Mouse (Mus musculus) spleen, embryonic (tissue): ENCODE measurements around the gene Cracr2b.

Experiments
- CTCF ChIA-PET: fragments of 350-600 bp; sonication (Branson Sonifier 250); formaldehyde crosslinking; loops from one replicate; lab custom pipeline; 2022; lab: Charles Lee

The Cracr2b gene

DNA sequence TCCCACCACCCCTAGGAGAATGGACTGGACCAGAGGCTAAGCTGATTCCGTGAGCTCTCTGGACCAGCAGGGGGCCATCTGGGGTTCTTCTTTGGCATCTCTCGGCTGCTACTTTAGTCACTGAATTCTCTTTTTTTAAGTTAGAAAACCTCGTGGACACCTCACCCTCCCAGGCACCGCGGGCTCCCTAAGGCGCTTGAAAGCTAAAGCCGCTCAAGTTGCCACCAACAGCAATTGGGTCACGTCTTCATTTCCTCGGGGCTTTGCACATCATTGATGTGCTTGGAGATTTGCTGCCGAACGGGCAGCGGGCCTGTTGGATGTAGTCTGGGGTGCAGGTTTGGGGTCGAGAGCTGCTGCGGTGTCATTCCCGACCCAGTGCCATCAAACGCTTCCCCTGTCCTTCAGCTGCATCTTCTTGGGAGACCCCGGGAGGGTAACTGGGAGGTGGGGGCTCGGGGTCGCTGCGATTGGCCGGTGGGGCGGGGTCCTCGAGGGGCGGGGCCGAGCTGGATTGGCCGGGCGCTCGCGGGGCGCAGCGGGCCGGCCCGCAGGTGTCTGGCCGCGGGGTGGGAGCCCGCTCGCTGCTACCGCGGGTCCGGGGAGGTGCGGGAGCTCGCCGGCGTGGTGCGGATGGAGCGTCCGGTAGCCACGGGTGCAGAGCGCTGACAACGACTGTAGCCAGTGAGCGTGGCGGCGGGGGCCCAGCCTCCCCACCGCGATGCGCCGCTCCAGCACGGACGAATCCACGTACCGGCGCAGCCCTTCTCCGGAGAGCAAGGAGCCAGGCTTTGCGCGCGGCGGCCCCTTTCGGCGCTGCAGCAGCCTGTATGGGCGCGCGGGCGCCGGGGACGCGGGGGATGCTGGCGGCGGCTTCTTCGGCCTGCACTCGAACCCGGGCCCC, 20.9 kb downstream of the Cracr2b start:
- CTCF ChIA-PET, result interaction anchor here (0.8 to 1.1 kb wide), 2 partner anchors 46 to 439 kb away, joined by 3 read pairs; no protein-coding TSS in a partner anchor

DNA sequence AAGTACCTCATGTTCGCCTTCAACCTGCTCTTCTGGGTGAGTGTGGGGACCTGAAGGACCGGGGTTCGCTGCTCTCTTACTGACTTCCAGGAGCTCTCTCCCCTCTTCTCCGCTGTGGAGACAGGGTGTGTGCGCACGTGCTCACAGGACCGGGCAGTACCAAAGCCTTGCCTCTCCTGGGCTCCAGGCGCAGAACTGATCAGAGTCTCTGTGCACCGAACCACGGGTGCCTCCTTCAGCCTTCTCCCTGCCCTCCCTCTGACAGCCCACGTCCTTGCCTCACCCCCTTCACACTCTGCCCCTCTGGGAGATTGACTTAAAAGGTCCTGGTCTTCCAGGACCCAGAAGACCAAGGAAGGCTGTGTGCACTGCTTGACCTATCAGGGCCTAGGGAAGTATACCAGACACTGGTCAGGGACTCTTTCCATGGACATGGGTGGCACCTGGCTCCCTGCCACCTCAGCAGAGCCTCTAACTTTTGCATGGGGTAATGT, 21.7 kb downstream of the Cracr2b start:
- CTCF ChIA-PET, result interaction anchor here (0.6 kb wide), 1 partner anchor 79 kb away, joined by 12 read pairs; no protein-coding TSS in a partner anchor

DNA sequence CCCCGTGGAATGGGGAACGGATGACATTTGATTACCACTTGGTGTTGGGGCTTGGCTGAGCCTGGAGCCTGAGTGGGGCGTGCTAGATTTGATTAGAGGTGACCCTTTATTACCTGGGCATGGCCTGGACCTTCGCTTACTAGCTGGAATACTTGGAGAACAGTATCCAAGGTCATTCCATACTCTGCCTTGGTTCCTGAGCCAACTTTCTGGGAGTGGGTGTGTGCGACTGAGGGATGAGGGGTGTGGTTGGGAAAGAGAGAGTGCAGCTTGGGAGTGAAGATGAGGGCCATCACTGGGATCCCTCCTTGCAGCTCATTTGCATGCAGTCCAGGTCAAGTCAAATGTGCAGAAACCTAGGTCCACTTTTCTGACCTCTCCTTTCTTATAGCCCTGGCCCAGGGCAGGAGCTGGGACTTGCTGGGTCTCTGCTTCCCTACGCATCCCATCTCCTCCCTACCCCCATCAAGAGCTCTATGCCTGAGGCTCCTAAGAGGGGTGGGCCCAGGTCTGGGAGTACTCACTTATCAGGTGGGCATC, 22.3 kb downstream of the Cracr2b start:
- CTCF ChIA-PET, result interaction anchor here (0.6 kb wide), 2 partner anchors 80 to 104 kb away, joined by 4 to 12 read pairs; no protein-coding TSS in a partner anchor

DNA sequence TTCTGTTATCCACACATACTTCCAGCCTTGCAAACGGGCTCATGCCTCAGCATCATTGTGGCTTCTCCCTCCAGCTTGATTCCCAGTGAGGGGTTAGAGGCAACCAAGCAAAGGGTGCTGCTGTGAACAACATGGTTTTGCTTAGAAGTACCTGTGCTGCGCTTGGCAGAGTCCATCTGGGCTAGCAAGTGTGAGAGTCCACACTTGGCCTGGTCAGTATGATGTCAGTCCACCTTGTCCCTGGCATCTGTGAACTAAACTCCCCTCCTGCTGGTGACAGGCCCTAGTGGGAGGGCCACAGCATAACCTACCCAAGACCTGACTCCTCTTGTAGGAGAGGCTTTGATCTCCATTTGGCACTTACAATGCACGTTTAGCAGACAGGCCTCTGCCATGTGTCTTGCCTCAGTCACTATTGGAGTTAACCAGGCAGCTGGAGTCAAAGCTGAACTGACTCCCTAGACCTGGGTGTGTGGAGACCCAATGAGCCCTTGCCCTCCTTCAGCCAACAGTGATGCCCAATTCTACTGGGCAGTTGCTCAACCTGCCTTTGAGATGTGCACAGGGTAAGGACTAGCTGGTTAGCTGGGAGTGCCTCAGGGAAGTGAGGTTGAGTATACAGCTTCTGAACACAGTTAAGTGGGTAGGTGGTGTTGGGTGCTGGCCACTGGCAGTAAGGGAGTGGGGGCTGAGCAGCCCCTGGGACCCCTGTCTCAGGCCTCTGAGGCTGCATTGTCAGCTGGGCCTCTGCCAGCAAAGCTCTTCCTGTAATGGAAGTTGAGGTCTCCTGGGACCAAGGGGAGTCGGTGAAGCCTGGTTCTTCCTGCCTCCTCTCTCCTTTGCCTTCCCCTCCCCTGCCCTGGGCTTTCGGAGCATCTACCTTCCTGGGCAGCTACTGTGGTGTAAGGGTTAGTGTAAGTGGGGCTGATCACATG, 23.6 kb downstream of the Cracr2b start:
- CTCF ChIA-PET, result no interaction called here

DNA sequence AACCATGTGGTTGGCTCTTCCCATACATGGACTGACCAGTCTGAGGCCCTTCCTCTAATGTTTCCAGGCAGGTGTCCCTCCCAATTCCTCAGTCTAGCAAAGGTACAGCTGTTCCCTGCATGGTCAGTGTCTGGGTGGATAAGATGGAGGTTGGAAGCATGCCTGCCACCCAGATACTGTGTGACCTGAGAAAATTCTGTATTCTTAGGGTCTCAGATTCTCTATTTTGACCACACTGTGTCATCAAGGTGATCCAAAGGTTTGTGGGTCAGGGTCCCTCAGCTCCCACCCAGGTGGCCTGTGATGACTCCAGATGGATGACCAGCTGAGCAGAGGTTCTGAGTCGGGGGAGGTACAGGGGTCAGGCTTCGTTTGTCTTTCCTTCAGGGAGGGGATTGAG, 24.3 kb downstream of the Cracr2b start:
- CTCF ChIA-PET, result no interaction called here

DNA sequence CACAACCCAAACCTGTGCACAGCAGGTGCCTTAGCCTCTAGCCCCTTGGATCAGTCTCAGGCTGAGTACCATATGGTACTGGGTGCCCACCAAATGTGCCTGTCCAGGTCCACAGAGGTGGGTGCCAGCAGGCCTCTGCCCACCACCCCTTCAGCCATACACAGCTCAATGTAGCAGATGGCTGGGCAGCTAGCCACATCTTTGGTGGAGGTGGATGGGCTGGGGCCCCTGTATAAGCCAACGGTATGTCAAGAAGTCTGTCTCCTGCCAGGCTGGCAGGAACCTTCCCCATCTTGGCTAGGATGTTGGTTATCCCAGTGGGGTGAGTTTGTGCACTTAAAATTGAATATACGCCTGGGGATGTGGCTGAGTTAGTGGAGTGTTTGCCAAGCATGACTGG, 24.7 kb downstream of the Cracr2b start:
- CTCF ChIA-PET, result no interaction called here

DNA sequence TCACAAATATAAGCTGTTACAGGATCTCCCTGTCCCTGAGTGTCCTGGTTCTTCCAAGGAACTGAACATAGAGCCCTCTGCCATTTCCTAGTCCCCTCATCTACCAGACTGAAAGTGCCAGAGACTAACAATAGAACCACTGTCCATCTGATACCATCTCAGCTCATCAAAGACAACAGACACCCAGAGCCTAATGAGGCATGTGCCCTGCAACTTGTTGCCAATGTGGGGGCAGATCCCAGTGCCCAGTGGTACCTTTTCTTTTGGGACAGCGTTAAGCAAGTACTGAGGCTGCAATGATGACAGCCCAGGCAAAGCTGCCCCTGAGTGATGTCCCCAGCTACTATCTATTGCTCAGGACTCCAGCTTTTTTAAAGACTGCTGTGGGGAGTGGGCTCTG, 25.3 kb downstream of the Cracr2b start:
- CTCF ChIA-PET, result no interaction called here

DNA sequence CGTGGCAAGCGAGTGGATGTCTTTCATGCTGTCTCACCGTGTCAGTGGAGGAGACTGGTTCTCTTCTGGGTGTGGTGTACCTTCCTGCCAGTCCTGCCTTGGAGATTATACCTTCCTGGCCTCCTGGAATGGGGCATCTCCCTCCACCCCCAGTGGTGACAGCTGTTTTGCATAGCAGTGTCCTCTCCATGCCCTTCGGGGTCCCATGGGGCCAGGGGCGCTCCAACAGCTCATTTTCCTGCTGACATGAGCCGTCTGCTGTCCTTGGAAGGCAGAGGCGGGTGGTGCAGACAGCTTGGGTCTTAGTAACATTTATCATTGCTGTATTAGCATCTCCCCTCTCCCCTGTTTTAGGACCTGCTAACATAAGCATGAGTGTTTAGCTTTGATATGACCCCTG, 26.2 kb downstream of the Cracr2b start:
- CTCF ChIA-PET, result interaction anchor here (0.8 kb wide), 1 partner anchor 651 kb away, joined by 4 read pairs; no protein-coding TSS in a partner anchor

DNA sequence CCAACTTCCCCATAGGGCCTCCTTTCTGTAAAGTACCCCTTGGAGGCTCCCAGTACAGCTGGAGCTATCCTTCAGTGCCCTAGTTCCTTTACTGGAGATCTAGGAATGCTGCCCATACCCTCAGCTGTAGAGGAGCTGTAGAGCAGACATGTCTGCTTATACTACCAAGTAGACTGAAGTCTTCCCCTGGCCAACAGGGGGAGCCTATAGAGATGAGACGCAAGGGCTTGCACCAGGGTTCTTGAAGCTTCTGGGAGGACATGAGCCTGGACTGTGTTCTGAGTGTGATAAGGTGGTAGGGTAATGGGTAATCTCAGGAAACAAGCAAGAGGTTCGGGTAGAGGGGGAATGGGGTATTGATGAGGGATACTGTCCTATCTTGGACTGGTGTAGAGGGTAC, 30.3 kb downstream of the Cracr2b start:
- CTCF ChIA-PET, result no interaction called here

DNA sequence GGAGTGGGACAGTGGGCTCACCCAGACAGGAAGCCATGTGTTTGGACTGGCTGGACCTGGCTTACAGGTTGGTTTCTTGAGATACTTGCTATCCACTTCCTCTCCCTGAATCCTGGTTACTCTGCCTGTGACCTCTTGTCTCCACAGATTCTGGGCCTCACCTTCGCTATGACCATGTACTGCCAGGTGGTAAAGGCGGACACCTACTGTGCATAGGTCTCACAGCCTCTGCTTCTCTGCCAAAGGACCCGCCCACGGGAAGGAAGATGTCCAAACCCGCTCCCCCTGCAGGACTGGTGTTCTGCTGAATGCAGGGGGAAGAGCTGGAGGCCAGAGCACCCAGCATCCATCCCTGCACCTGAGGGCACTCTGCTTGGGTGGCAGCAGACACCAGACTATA, 31.8 kb downstream of the Cracr2b start:
- CTCF ChIA-PET, result no interaction called here

DNA sequence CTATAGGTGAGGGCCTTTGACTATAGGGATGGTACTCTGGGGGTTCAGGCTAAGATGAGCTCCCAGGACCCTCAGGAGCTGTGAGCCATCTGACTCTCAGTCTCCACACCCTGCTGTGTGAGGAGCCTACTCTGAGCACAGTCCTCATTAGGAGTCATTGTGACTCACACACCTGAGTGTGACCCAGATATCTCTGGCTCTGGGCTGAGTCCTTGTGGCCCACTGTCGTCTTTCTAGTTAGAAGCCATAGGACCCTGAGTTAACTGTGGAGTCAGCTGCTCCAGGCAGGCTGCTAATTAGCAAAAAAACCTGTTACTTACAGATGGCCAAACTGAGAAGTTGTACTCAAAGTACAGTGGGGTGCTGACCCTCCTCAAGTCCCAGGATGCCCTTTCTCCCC, 32.8 kb downstream of the Cracr2b start:
- CTCF ChIA-PET, result no interaction called here

DNA sequence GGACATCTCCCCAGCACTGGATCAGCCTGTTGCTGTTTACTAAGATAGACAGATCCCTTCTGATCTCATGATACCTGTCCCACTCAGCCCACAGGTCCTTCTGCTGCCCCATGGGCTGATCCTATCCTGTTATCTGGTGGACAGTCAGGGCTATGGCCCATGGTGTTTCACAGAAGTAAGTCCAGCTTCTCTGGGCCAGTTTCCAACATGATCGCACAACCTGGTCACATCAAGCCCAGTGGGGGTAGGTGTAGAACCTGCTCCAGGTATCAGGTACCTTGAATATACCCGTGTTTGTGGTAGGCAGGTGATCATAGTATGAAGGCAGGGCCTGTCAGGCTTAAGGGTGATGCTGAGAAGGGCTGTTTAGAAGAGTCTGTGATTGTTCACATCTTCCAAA, 34.5 kb downstream of the Cracr2b start:
- CTCF ChIA-PET, result no interaction called here

DNA sequence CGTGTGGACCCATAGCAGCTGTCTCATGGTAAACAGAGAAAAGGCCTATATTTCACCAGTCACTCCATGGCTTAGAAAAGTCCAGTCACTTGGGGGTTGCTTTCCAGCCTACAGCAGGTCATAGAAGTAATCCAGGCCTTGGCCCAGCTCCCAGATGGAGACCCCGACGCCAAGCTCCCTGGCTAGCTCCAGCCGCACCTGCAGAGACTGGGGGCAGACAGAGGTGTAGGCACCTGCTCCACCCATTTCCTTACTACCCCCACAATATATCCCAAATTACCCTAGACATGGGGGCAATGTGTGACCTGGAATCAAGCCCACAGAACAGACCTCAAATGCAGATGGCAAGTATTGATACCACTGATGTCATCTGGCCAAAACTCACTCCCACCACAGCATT, 35.0 kb downstream of the Cracr2b start:
- CTCF ChIA-PET, result no interaction called here

DNA sequence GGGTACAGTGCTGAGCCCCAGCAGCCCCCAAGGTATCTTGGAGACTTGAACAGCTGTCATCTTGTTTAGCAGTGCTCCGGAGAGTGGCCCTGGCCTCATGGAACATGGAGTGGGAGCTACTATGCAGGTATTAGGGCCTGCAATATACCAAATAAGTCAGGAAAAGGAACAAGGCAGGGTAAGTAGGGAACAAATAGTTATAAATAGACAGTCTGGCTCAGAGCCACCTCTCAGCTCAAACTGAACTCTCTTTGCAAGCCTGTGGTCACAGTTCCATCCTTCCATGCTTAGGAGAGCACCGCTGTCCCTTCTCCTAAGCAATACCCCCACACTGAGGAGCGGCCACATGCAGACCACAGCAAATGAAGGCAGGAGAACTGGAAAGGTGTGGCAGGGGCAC, 36.7 kb downstream of the Cracr2b start:
- CTCF ChIA-PET, result no interaction called here

DNA sequence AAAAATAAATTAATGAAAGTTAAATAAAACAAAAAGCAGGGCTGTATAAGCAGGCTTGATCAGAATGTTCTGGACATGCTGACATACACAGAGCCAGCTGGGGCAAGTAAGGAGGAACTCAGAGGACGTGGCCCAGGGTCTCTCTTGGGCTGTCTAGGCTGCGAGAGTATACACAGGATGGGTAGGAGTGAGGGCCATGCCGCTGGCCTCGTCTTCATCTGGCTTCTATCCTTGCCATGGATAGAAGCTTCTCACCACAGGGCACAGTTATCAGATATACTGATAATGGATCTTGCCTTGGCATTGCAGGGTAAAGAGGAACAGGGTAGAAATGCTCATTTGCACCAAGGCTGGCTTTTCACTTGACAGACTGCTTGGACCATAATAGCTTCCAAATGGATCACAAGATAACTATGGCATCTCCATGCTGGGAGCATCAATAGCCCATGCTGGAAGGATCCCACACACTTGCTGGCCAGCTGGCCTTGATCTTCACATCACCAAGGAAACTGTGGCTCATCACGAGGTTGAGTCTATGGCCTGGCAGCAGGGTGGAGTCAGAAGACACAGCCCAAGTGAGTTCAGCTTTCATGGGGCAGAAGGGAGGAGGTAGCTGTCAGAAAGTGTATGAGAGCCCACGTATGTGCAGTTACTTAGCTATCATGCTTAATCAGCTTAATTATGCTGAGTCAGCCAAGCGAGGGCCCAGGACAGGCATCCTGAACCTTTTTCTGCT, 41.1 kb downstream of the Cracr2b start:
- CTCF ChIA-PET, result no interaction called here

DNA sequence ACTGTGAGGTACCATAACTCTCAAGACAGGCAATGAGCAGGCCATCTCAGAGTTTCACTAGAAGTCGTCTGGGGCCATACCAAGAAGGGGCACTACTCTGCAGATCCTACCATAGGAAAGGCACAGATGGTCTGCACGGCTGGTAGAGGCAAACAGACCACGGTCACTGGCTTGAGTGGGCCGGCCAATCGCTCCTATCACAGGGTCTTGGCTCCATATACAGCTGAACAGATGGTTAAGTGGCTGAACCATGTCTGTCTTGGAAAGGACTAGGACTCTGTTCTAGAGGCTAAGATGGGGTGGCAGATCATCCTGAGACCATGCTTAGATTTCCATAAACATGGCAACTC, 41.6 kb downstream of the Cracr2b start:
- CTCF ChIA-PET, result no interaction called here

DNA sequence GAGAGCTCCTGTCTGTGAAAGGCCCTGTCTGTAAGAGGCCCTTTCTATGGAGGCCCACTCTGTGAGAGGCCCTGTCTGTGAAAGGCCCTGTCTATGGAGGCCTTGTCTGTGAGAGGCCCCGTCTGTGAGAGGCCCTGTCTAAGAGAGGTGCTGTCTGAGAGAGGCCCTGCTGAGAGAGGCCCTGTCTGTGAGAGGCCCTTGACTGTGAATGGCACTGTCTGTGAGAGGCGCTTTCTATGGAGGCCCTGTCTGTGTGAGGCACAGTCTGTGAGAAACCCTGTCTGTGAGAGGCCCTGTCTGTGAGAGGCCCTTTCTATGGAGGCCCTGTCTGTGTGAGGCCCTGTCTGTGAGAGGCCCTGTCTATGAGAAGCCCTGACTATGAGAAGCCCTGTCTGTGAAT, 45.4 kb downstream of the Cracr2b start:
- CTCF ChIA-PET, result no interaction called here

DNA sequence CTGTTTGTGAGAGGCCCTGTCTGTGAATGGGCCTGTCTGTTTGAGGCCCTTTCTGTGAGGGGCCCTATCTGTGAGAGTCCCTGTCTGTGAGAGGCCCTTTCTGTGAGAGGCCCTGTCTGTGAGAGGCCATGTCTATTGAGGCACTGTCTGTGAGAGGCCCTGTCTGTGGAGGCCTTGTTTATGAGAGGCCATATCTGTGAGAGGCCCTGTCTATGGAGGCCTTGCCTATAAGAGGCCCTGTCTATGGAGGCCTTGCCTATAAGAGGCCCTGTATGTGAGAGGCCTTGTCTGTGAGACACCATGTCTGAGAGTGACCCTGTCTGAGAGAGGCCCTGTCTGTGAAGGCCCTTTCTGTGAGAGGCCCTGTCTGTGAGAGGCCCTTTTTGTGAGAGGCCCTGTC, 47.3 kb downstream of the Cracr2b start:
- CTCF ChIA-PET, result no interaction called here

DNA sequence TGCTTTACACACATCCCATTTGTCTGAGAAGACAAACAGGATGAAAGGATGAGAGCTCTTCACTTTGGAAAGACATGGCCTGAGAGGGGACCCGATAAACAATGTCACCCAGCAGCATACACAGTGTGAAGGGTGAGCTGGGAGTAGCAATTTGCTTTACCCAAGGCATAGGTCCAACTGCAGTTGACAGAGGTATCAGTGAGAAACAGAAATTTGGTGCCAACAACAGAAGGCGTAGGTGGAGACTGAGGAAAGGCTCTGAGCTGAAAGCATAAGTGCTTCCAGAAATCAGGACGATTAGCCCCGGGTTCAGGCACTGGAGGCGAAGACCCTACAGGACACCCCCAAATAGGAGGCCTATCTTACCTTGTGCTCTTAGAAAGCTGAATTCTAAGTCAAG, 49.3 kb downstream of the Cracr2b start:
- CTCF ChIA-PET, result no interaction called here

DNA sequence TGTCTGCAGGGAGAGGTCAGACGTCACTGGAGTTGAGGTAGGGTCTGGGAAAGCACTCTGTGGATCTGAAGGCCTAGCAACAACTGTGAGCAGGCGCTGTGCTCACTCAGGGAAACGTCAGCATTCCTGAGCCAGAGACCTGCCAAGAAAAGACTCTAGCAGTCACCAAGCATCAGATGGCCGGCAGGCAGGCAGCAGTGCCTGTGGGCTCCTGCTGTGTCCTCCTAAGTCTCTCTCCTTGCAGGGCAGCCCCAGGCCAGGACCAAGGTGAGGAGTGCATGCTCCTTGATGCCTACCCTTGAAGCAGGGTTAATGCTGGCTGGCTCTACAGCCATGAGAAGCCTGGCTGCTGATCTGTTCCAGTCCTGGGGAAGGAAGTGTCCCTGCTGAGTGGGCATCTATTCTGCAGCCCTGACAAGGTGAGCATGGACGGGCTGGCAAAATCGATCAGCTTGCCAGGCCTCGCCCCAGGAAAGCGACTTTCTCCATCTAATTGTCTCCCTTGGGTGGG, 49.8 kb downstream of the Cracr2b start:
- CTCF ChIA-PET, result no interaction called here
